Mouse (Mus musculus) urinary bladder, postnatal 10 days (tissue): Measurements from ENCODE around the gene Frmd4a.
"Not testable (repeated sequence)": the region's sequence is repeated elsewhere in the genome, so short reads cannot be mapped to it uniquely, and the experiment has no call there.

Source experiments
- DNase-seq: peaks from one replicate; pipeline ENCODE4 v3.0.0; 2022; ENCODE audit warnings: low spot score

The Frmd4a gene

GRCm38 (mm10) chr2:4196041-4196440 is 178.5 kb downstream of the Frmd4a start:
- no peak for DNase-seq

GRCm38 (mm10) chr2:4209234-4209633 is 191.7 kb downstream of the Frmd4a start:
- no peak for DNase-seq

DNA sequence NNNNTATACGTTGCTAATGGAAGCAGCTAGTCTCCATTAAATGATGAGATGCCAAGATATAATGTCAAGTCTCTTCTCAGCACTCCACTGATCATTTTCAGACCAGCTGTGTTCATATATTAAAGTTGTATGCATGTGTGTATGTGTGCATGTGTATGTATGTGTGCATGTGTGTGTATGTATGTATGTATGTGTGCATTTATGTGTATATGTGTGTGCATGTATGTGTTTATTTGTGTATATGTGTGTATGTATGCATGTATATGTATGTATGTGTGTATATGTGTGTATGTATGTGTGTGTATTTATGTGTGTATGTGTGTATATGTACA is 204.9 kb downstream of the Frmd4a start:
- DNase-seq: no peak

DNA sequence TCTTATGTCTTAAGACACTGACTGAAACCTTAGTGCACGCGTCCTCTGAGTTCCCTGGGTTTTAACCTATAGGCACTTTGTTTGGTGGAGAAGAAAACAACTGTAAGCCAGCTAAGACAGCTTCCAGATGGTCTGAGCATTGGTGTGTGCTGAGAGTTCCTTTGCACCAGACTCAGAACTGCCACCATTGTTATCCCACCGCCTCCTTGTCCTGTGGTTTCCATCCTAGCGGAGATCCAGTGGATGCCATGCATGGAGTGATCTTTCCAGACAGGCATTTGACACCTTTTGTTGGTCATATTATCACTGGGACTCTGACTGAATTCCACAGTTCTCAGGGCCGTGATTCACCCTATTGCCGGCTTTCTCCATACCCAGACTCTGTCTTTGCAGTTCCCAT is 205.8 kb downstream of the Frmd4a start:
- no peak for DNase-seq

- DNase-seq: no peak
Observed at GRCm38 (mm10) chr2:4226941-4227558, 209.5 kb downstream of the Frmd4a start.

DNA sequence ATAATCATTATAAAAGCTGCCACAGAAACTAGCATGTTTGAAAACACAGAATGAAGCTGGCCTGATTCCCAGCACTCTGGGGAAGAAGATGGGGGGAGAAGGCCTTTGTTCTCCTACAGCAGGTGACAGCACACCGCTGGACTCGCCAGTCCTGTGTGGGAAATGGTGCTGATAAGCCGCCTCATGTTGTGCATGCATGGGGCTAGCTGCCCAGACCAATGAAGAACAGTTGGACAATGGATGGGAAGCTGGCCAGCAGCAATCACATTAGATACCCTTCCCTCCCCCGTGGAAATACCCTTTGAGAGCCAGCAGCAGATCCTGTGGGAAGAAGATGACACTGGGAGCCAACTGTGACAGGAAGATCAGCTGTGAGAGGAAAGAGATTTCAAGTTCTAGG is 210.0 kb downstream of the Frmd4a start:
- no peak for DNase-seq

DNA sequence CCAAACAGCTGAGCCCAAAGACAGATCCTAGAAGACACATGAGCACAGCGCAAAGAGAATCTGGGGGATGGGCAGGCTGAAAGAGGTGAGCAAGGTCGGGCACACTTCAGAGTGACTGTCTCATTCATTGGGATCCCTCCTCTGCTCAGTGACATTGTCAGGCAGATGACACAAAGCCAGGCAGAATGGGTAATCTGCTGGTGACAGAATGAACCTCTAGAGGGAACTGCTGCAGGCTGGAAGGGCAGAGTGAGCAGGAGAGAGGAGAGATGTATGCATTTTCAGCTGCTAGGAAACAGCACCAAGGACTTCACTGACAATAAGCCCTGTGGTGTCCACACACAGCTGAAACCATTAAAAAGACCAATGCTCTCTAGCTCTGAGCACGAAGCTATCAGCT is 211.0 kb downstream of the Frmd4a start:
- no peak for DNase-seq

GRCm38 (mm10) chr2:4232335-4232734 is 214.8 kb downstream of the Frmd4a start:
- no peak for DNase-seq

DNA sequence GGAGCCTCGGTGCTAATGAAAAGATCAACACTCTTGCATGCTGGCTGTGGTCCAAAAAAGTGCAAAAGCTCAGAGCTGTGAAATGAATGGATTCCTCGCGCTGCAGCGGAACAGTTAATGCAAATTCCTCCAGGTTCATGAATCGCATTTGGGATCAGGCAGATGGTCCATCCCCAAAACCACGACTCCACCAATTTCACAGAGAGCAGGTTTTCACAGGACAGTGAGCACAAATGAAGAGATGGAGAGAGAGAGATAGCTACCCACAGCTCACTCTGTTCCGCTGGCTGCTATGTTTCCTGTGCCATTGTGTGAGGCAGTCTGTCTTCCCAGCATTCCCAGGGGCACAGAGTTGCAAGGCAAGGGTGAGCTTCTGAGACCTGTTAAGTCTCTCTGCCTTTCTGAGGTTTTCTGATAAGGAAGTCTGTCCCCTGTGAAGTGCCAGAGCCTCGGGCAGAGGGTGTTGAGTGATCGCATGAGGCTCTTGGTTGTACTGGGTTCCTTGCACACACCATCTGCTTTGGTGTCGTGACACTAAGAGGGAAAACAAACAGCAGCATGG is 215.3 kb downstream of the Frmd4a start:
- no peak for DNase-seq

GRCm38 (mm10) chr2:4237686-4238085 is 220.2 kb downstream of the Frmd4a start:
- no peak for DNase-seq

GRCm38 (mm10) chr2:4249723-4250122 is 232.2 kb downstream of the Frmd4a start:
- DNase-seq: no peak

DNA sequence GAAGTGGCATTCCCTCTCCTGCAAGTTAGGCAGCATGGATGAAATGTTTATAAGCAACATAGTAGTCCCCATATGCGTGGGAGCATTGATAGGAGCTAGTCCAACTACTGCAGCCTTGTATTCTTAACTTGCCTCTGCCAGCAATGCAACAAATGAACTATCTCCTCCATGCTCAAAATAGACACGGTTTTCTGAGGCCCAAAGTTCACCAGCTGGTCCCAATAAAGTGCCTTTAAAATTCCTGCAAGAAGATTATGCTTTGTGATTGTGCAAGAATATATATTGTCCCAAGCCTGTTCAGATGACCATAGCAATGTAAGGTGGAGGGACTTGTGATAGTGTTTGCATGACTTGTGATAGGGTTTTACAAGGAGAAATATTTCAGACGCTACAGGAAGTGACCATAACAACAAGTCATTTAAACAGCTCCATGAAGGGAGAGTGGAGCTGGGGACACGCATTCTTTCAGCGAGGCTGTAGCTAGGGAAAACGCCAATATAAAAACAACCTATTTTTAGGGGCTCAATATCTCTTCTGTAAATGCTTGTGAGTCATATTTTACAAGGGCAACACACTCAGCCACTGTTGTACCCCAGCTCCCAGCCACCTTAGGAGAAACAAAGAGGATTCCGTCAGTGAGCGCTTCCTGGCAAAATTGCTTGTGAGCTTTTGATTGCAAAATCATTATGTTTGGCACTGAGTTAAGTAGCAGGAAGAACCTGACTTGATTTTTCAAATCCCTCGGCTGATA is 235.2 kb downstream of the Frmd4a start:
- DNase-seq: no peak

- DNase-seq: no peak
Observed at GRCm38 (mm10) chr2:4253348-4253747, 235.8 kb downstream of the Frmd4a start.

GRCm38 (mm10) chr2:4254083-4254482 is 236.6 kb downstream of the Frmd4a start:
- no peak for DNase-seq

DNA sequence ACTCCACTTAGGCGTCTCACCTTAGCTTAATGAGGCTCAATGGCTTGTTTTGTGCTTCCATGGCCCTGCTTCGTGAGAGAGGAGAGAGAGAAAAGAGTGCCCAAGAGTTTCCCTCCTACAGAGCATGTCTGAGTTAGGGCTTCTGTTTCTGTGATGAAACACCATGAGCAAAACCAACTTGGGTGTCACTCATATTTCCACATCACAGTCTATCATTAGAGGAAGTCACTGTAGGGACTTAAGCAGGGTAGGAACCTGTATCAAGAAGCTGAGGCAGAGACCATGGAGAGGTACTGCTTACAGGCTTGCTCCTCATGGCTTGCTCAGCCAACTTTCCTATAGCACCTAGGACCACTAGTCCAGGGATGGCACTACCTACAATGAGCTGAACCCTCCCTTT is 238.7 kb downstream of the Frmd4a start:
- DNase-seq: no peak

GRCm38 (mm10) chr2:4257604-4258003 is 240.1 kb downstream of the Frmd4a start:
- no peak for DNase-seq

DNA sequence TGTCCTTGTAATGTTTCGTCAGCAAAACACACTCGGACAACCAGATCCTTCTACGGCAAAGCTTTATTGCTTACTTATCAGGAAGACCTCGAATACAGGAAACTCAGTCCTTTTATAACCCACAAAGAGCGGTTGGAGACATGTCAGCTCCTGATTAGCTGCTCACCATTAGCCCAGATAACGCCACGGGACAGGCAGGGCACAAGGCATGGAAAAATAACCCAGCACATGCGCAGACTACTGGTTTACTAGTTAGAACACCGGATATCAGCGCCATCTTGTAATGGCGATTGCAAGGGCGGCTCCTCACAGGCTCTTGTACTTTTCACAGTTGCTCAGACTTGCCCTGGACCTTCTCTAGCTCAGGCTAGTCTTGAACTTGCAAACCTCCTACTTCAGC is 241.3 kb downstream of the Frmd4a start:
- not testable (repeated sequence) for DNase-seq

GRCm38 (mm10) chr2:4260324-4261058 is 243.0 kb downstream of the Frmd4a start:
- no peak for DNase-seq

GRCm38 (mm10) chr2:4262667-4263066 is 245.2 kb downstream of the Frmd4a start:
- no peak for DNase-seq

DNA sequence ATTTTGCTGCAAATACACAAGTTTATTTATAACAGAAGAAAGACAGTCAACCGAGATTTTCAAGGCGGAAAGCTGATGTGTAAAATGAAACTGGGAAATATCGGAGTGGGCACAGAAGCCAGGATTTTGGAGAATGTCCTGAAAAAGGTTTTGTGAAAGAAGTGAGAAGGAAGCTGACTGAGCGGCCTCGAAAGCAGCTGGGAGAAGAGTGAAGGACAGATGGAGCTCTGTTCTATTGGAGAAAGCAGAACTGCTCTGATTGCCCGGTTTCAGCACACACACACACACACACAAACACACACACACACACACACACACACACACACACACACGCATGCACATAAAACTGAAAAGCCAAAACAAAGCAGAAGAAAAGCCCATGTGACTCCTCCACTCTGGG is 249.9 kb downstream of the Frmd4a start:
- no peak for DNase-seq

GRCm38 (mm10) chr2:4282777-4283176 is 265.3 kb downstream of the Frmd4a start:
- no peak for DNase-seq

- no peak for DNase-seq
Observed at GRCm38 (mm10) chr2:4285693-4286291, 268.3 kb downstream of the Frmd4a start.
